Mouse (Mus musculus) liver, embryonic 15.5 days (tissue): ENCODE measurements around the gene Ubtd2. TPM values are rescaled to one million over a fixed set of nuclear protein-coding genes. Genes with fewer than 3 reads are reported as not detected.

Experiments used
- ATAC-seq: fragments of 200-750 bp; cut with Nextera tagmentation; 2 replicates; pipeline ENCODE4 v1.8.0; 2017; ENCODE audit warnings: moderate number of reproducible peaks, mild to moderate bottlenecking, moderate library complexity; ENCODE audit not compliant: insufficient read depth
- H3K27ac ChIP-seq: fragments of 300-500 bp; sonication (generic); replicated peaks from 2 replicates; pipeline ENCODE4 v1.5.1; 2015; ENCODE audit warnings: mild to moderate bottlenecking, inconsistent platforms
- H3K27me3 ChIP-seq: fragments of 300-500 bp; sonication (generic); 2 replicates; pipeline ENCODE4 v1.6.1; 2015; ENCODE audit warnings: mild to moderate bottlenecking, inconsistent platforms
- H3K36me3 ChIP-seq: fragments of 300-500 bp; sonication (generic); replicated peaks from 2 replicates; pipeline ENCODE4 v1.6.1; 2015; ENCODE audit warnings: moderate library complexity, mild to moderate bottlenecking, inconsistent platforms
- H3K4me1 ChIP-seq: fragments of 300-500 bp; sonication (generic); replicated peaks from 2 replicates; pipeline ENCODE4 v1.6.1; 2015; ENCODE audit warnings: inconsistent platforms
- H3K4me2 ChIP-seq: fragments of 300-500 bp; sonication (generic); 2 replicates; pipeline ENCODE4 v1.6.1; 2015; ENCODE audit warnings: moderate library complexity, mild to moderate bottlenecking, inconsistent platforms
- H3K4me3 ChIP-seq: fragments of 300-500 bp; sonication (generic); replicated peaks from 2 replicates; pipeline ENCODE4 v1.5.1; 2015; ENCODE audit warnings: mild to moderate bottlenecking, inconsistent platforms
- H3K9ac ChIP-seq: fragments of 300-500 bp; sonication (generic); 2 replicates; pipeline ENCODE4 v1.6.1; 2015; ENCODE audit warnings: moderate library complexity, mild to moderate bottlenecking, inconsistent platforms
- H3K9me3 ChIP-seq: fragments of 300-500 bp; sonication (generic); replicated peaks from 2 replicates; pipeline ENCODE4 v1.6.1; 2016; ENCODE audit warnings: inconsistent platforms
- WGBS: fragments of 180-500 bp; shearing (Covaris S2); methylation state at CpG from one replicate; pipeline ENCODE4 v1.1.7; 2015; ENCODE audit warnings: mixed read lengths; ENCODE audit not compliant: insufficient replicate concordance; 5-methylcytosine and 5-hydroxymethylcytosine counted together
- polyA plus RNA-seq: library from polyadenylated mRNA; unstranded; fragments of >200 nt; fragmentation: Nextera tagmentation; extraction: Ambion mirVana; gene quantifications from 2 replicates; pipeline ENCODE4 v1.2.1, GENCODE M21; 2015

Ubtd2 gene
- polyA plus RNA-seq, 1 experiment from 2014 or later: 3.9 TPM

- Histone ChIP-seq H3K36me3 (no peaks in the 10 kb centered on the region), H3K9ac (no peak overlapping the region), H3K9me3 (no peaks in the 10 kb centered on the region), H3K27ac (no peak overlapping the region), H3K4me2 (no peak overlapping the region), H3K4me1 (peaks cover 53% of the 10 kb centered on the region), H3K27me3 (no peaks in the 10 kb centered on the region), H3K4me3 (no peak overlapping the region)
- 71% methylated on average over 10 of the region's 10 CpGs for WGBS
- ATAC-seq: no peak
Observed at GRCm38 (mm10) chr11:32556333-32556990, 101.3 kb downstream of the Ubtd2 start.

- no peaks in the 10 kb centered on the region for H3K9me3 ChIP-seq
- H3K36me3 ChIP-seq: no peaks in the 10 kb centered on the region
- no peak overlapping the region for H3K9ac ChIP-seq
- no peak overlapping the region for H3K4me2 ChIP-seq
- no peaks in the 10 kb centered on the region for H3K27me3 ChIP-seq
- H3K4me3 ChIP-seq: no peak overlapping the region
- ATAC-seq: no peak
- H3K27ac ChIP-seq: no peak overlapping the region; the same call in 1 of the 2 replicates
- peaks cover 52% of the 10 kb centered on the region for H3K4me1 ChIP-seq
- WGBS: 83% methylated on average over 4 of the region's 4 CpGs
Observed at GRCm38 (mm10) chr11:32558026-32558425, 102.9 kb downstream of the Ubtd2 start.

- no peaks in the 10 kb centered on the region for H3K36me3 ChIP-seq
- H3K4me3 ChIP-seq: no peak overlapping the region
- ATAC-seq: no peak
- no peak overlapping the region for H3K9ac ChIP-seq
- H3K27me3 ChIP-seq: no peaks in the 10 kb centered on the region
- peaks cover 52% of the 10 kb centered on the region for H3K4me1 ChIP-seq
- no peak overlapping the region for H3K4me2 ChIP-seq
- H3K27ac ChIP-seq: no peak overlapping the region
- 34% methylated on average over 8 of the region's 8 CpGs for WGBS
- H3K9me3 ChIP-seq: no peaks in the 10 kb centered on the region
Observed at GRCm38 (mm10) chr11:32558677-32559076, 103.5 kb downstream of the Ubtd2 start.

GRCm38 (mm10) chr11:32560015-32560770, 105.0 kb downstream of the Ubtd2 start:
- Histone ChIP-seq H3K9ac (no peak overlapping the region), H3K4me3 (no peak overlapping the region), H3K36me3 (no peaks in the 10 kb centered on the region), H3K4me1 (peaks cover 52% of the 10 kb centered on the region), H3K4me2 (no peak overlapping the region), H3K27me3 (no peaks in the 10 kb centered on the region), H3K9me3 (no peaks in the 10 kb centered on the region), H3K27ac (no peak overlapping the region)
- WGBS: 76% methylated on average over 12 of the region's 12 CpGs
- ATAC-seq: no peak

GRCm38 (mm10) chr11:32561465-32562355, 106.5 kb downstream of the Ubtd2 start:
- ATAC-seq: no peak
- Histone ChIP-seq H3K27me3 (no peaks in the 10 kb centered on the region), H3K4me1 (peaks cover 57% of the 10 kb centered on the region), H3K9ac (no peak overlapping the region), H3K27ac (no peak overlapping the region; the same call in 1 of the 2 replicates), H3K9me3 (no peaks in the 10 kb centered on the region), H3K4me3 (no peak overlapping the region), H3K4me2 (no peak overlapping the region), H3K36me3 (no peaks in the 10 kb centered on the region)
- WGBS: 41% methylated on average over 10 of the region's 10 CpGs

GRCm38 (mm10) chr11:32562706-32563105, 107.5 kb downstream of the Ubtd2 start:
- no peak for ATAC-seq
- Histone ChIP-seq H3K36me3 (no peaks in the 10 kb centered on the region), H3K4me1 (peaks cover 65% of the 10 kb centered on the region), H3K9ac (no peak overlapping the region), H3K4me3 (no peak overlapping the region), H3K9me3 (no peaks in the 10 kb centered on the region), H3K27ac (no peak overlapping the region), H3K27me3 (no peaks in the 10 kb centered on the region), H3K4me2 (no peak overlapping the region)
- WGBS: 48% methylated on average over 5 of the region's 5 CpGs

GRCm38 (mm10) chr11:32563660-32564059, 108.5 kb downstream of the Ubtd2 start:
- Histone ChIP-seq H3K4me2 (no peak overlapping the region), H3K4me1 (peaks cover 62% of the 10 kb centered on the region), H3K9ac (no peak overlapping the region), H3K27ac (no peak overlapping the region), H3K4me3 (no peak overlapping the region), H3K27me3 (no peaks in the 10 kb centered on the region), H3K9me3 (no peaks in the 10 kb centered on the region), H3K36me3 (no peaks in the 10 kb centered on the region)
- WGBS: 46% methylated on average over 3 of the region's 3 CpGs
- ATAC-seq: no peak

- Histone ChIP-seq H3K27ac (0 out of 2 replicates have a peak overlapping the region, but pooled peaks have one; percentile 3), H3K4me2 (no peak overlapping the region), H3K9me3 (no peaks in the 10 kb centered on the region), H3K9ac (no peak overlapping the region), H3K36me3 (no peaks in the 10 kb centered on the region), H3K4me1 (peaks cover 58% of the 10 kb centered on the region), H3K27me3 (no peaks in the 10 kb centered on the region), H3K4me3 (no peak overlapping the region)
- no peak for ATAC-seq
- WGBS: 32% methylated on average over 4 of the region's 4 CpGs
Observed at GRCm38 (mm10) chr11:32564629-32565028, 109.5 kb downstream of the Ubtd2 start.

GRCm38 (mm10) chr11:32565088-32565487, 109.9 kb downstream of the Ubtd2 start:
- no peaks in the 10 kb centered on the region for H3K27me3 ChIP-seq
- H3K4me1 ChIP-seq: peaks cover 58% of the 10 kb centered on the region
- H3K9ac ChIP-seq: no peak overlapping the region
- peak; percentile 33; the same call in 1 of the 2 replicates for ATAC-seq
- H3K36me3 ChIP-seq: no peaks in the 10 kb centered on the region
- H3K4me3 ChIP-seq: no peak overlapping the region
- 23% methylated on average over 8 of the region's 8 CpGs for WGBS
- H3K27ac ChIP-seq: no peak overlapping the region
- peak overlapping the region; percentile 18; the same call in 1 of the 2 replicates for H3K4me2 ChIP-seq
- H3K9me3 ChIP-seq: no peaks in the 10 kb centered on the region

GRCm38 (mm10) chr11:32566184-32566583, 111.0 kb downstream of the Ubtd2 start:
- no peak overlapping the region for H3K4me3 ChIP-seq
- no peaks in the 10 kb centered on the region for H3K9me3 ChIP-seq
- peaks cover 58% of the 10 kb centered on the region for H3K4me1 ChIP-seq
- no peak overlapping the region for H3K4me2 ChIP-seq
- WGBS: 42% methylated on average over 6 of the region's 6 CpGs
- H3K27ac ChIP-seq: no peak overlapping the region
- H3K9ac ChIP-seq: no peak overlapping the region
- no peaks in the 10 kb centered on the region for H3K36me3 ChIP-seq
- H3K27me3 ChIP-seq: no peaks in the 10 kb centered on the region
- ATAC-seq: peak; percentile 40
